Mouse (Mus musculus): ENCODE data around the gene B3gnt2.

DNA sequence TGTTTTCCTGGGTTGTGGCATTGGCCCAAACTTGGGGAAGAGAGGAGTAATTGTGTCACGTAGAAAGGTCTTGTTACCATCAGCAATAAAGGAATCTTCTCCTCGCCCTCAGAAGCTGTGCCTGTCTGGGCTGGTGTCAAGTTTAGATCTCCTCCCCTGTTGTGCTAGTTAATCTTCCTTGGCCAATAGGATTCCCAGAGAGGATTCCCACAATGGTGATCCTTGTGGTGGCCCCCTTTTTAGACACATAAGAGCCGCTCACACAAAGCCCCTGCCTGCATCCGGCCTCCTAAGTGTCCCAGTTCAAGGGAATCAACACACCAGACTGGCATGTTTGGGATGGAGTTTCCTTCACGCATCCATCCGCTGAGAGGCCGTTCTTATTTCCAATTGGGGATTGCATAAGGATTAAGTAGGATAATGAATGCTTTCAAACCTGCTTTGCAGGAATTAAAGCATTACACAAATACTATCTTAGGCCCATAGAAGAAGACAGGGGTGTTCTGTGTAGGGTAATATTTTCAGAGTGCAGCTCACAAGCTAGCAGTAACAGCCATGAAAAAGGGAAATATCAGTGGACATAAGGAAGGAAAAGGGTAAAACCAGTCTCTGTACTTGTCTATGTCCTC is 118.6 kb downstream of the B3gnt2 start:
- TF ChIP-seq POLR2A (IDR thresholded peaks at IDR 0.05; ENCODE audit: low read depth, low read length) = no peak
- no peak for TF ChIP-seq CTCF (IDR thresholded peaks at IDR 0.05; ENCODE audit: borderline replicate concordance, insufficient read depth, low read length)

All from embryonic fibroblast, embryonic 13.5 days (primary cell).